In genomic region chr17:65903826-65904225, GRCm38 (mm10) we compare ENCODE assay signal across 24 mouse cellular contexts. TPM values are rescaled to one million over a fixed set of nuclear protein-coding genes. Genes with fewer than 3 reads are reported as not detected.
DNase-seq lines count a peak whose midpoint lies in the region; TF ChIP-seq lines count a peak whose summit lies in the region.
"Had no signal": no experiment of that assay in that cellular context is flagged by ENCODE, and none has a peak within 500 bp of the region (broad histone marks: within the 10 kb centered on the region; RNA-seq: fewer than 3 reads in every experiment).

No protein-coding gene starts in this region.

- H3K27ac ChIP-seq in left cerebral cortex, adult 2 months: peak overlapping the region; percentile 36; the same call in 1 of the 2 replicates
- H3K27ac ChIP-seq in gastrocnemius, adult 2 months: no peak overlapping the region
- H3K27ac ChIP-seq: embryonic facial prominence, embryonic 12.5 days; embryonic facial prominence, embryonic 15.5 days; heart, embryonic 13.5 days; hindbrain, embryonic 14.5 days; hindbrain, postnatal 0 days had no signal

- TF ChIP-seq CTCF in left cerebral cortex, adult 2 months (IDR thresholded peaks at IDR 0.05): no peak
- TF ChIP-seq CTCF in gastrocnemius, adult 2 months (IDR thresholded peaks at IDR 0.05): no peak

- H3K4me3 ChIP-seq in left cerebral cortex, adult 2 months: no peak overlapping the region
- no peak overlapping the region for H3K4me3 ChIP-seq in gastrocnemius, adult 2 months
- H3K4me3 ChIP-seq: embryonic facial prominence, embryonic 12.5 days; embryonic facial prominence, embryonic 15.5 days; heart, embryonic 13.5 days had no signal

- DNase-seq in frontal cortex, adult 2 months (ENCODE audit: extremely low spot score in 1 of 2, low spot score in 1 of 2): peak; percentile 38 to 66
- DNase-seq in frontal cortex, postnatal 14 days (ENCODE audit: low spot score in 2 of 2): no peak
- no peak for DNase-seq in left cerebral cortex, adult 2 months (ENCODE audit: extremely low spot score in 1 of 2, low spot score in 2 of 2)
- DNase-seq in left cerebral cortex, postnatal 10 days (ENCODE audit: extremely low spot score in 1 of 2, low spot score in 2 of 2): no peak
- peak; percentile 21 for DNase-seq in right cerebral cortex, postnatal 25 days
- no peak for DNase-seq in right cerebral cortex, postnatal 14 days
- no peak for DNase-seq in gastrocnemius, adult 2 months
- DNase-seq: adrenal gland, postnatal 10 days; adrenal gland, postnatal 36 days; B cell, adult 2 months; cerebellum, adult 11 months; cerebellum, adult 2 months; cerebellum, adult 9-11 months; cerebellum, postnatal 25 days; forebrain, postnatal 0 days; gastrocnemius, postnatal 10 days; heart, adult 18-20 months; heart, postnatal 14 days; heart, postnatal 4 days had no signal

- intact Hi-C loops in left cerebral cortex, adult 2 months (cut with DNase I): no loop called here
- intact Hi-C loops in left cerebral cortex, postnatal 10 days (cut with DNase I): no loop called here
- intact Hi-C loops in gastrocnemius, adult 2 months (cut with DNase I): no loop called here

RNA-seq across cellular contexts. Expression of gene Ralbp1, which starts 18.2 kb away (rescaled TPM):
- 50.2 and 51.9 TPM in 2 replicates for polyA plus RNA-seq in frontal cortex, adult 2 months (2012; rRNA removed)
- 10 to 100 TPM; 69.3 to 69.6 TPM for total RNA-seq in left cerebral cortex, adult 2 months (2021)
- 10 to 100 TPM; 34.3 to 35.6 TPM for total RNA-seq in left cerebral cortex, postnatal 10 days (2021)
- total RNA-seq in gastrocnemius, adult 2 months (2021): 10 to 100 TPM; 21.6 to 23.8 TPM

RNA-seq across cellular contexts. Expression of gene Twsg1, which starts 47.2 kb away (rescaled TPM):
- polyA plus RNA-seq in frontal cortex, adult 2 months (2012; rRNA removed): 19.9 and 24.8 TPM in 2 replicates
- total RNA-seq in left cerebral cortex, adult 2 months (2021): 10 to 100 TPM; 22.8 to 27.3 TPM
- total RNA-seq in left cerebral cortex, postnatal 10 days (2021): 10 to 100 TPM; 25.6 to 27.4 TPM
- total RNA-seq in gastrocnemius, adult 2 months (2021): 10 to 100 TPM; 25.2 to 31.6 TPM

Comparison
In these comparisons a context has a peak if more than half of its experiments do, and no peak if none do; other contexts are left out.
1. DNase-seq: peak in frontal cortex, adult 2 months (2 of 2) and right cerebral cortex, postnatal 25 days (single experiment); none in frontal cortex, postnatal 14 days (0 of 2), left cerebral cortex, adult 2 months (0 of 2), left cerebral cortex, postnatal 10 days (0 of 2), right cerebral cortex, postnatal 14 days (single experiment) and gastrocnemius, adult 2 months (single experiment).